Comparison of ENCODE assay signal across 9 mouse cellular contexts in genomic region chr10:39660269-39660655, GRCm38 (mm10). TPM values are rescaled to one million over a fixed set of nuclear protein-coding genes. Genes with fewer than 3 reads are reported as not detected.
A peak's percentile ranks its signal among the peaks of the same experiment; 100 is the strongest.
DNase-seq lines count a peak whose midpoint lies in the region; ATAC-seq and TF ChIP-seq lines count a peak whose summit lies in the region.
"Had no signal": no experiment of that assay in that cellular context is flagged by ENCODE, and none has a peak within 500 bp of the region (broad histone marks: within the 10 kb centered on the region; RNA-seq: fewer than 3 reads in every experiment).

No protein-coding gene starts in this region.

- H3K9me3 ChIP-seq in heart, embryonic 10.5 days, result no peaks in the 10 kb centered on the region
- no peaks in the 10 kb centered on the region for H3K9me3 ChIP-seq in lung, postnatal 0 days (ENCODE audit: low read length)
- no peaks in the 10 kb centered on the region for H3K9me3 ChIP-seq in limb, embryonic 14.5 days (ENCODE audit: control insufficient read depth, low read length)
- no peaks in the 10 kb centered on the region for H3K9me3 ChIP-seq in stomach, embryonic 16.5 days (replicated peaks; ENCODE audit: control insufficient read depth, low read length)
- H3K9me3 ChIP-seq: liver, embryonic 12.5 days had no signal

- DNase-seq in heart, embryonic 10.5 days (ENCODE audit: low spot score), result no peak
- no peak for DNase-seq in heart, adult 9 months (ENCODE audit: low spot score in 2 of 2)
- DNase-seq in lung, postnatal 0 days (ENCODE audit: low spot score), result peak; percentile 39
- no peak for DNase-seq in lung, adult 2 months
- no peak for DNase-seq in limb, embryonic 14.5 days (ENCODE audit: low spot score)
- no peak for DNase-seq in left cerebral cortex, postnatal 10 days (ENCODE audit: extremely low spot score in 1 of 2, low spot score in 2 of 2)

- H3K4me3 ChIP-seq in heart, embryonic 10.5 days, result no peak overlapping the region
- no peak overlapping the region for H3K4me3 ChIP-seq in lung, postnatal 0 days (ENCODE audit: low read depth, low read length)
- H3K4me3 ChIP-seq in lung, adult 2 months (replicated peaks; ENCODE audit: extremely low read depth, low read depth, low read length), result no peak overlapping the region
- no peak overlapping the region for H3K4me3 ChIP-seq in limb, embryonic 14.5 days (replicated peaks; ENCODE audit: low read length)
- no peak overlapping the region for H3K4me3 ChIP-seq in stomach, embryonic 16.5 days (replicated peaks; ENCODE audit: low read length)
- H3K4me3 ChIP-seq: liver, embryonic 12.5 days had no signal

- TF ChIP-seq CTCF in lung, postnatal 0 days (IDR thresholded peaks at IDR 0.05), result no peak
- no peak for TF ChIP-seq CTCF in lung, adult 2 months (IDR thresholded peaks at IDR 0.05; ENCODE audit: insufficient read depth, low read length)

- H3K9ac ChIP-seq in lung, postnatal 0 days (replicated peaks; ENCODE audit: low read depth), result no peak overlapping the region
- no peak overlapping the region for H3K9ac ChIP-seq in limb, embryonic 14.5 days (ENCODE audit: low read depth, low read length, severe bottlenecking)
- 0 out of 2 replicates have a peak overlapping the region, but pooled peaks have one; percentile 14 for H3K9ac ChIP-seq in stomach, embryonic 16.5 days (ENCODE audit: low read length)
- H3K9ac ChIP-seq: liver, embryonic 12.5 days had no signal

- peaks cover 7% of the 10 kb centered on the region; the same call in 1 of the 2 replicates for H3K36me3 ChIP-seq in heart, embryonic 10.5 days
- 0 out of 2 replicates have a peak, but pooled peaks cover 6% of the 10 kb centered on the region for H3K36me3 ChIP-seq in lung, postnatal 0 days (ENCODE audit: insufficient read depth, low read length)
- H3K36me3 ChIP-seq in limb, embryonic 14.5 days (ENCODE audit: control insufficient read depth, insufficient read depth, low read length), result no peaks in the 10 kb centered on the region
- H3K36me3 ChIP-seq in stomach, embryonic 16.5 days (ENCODE audit: control insufficient read depth, insufficient read depth, low read length), result peaks cover 5% of the 10 kb centered on the region; the same call in 1 of the 2 replicates
- H3K36me3 ChIP-seq: liver, embryonic 12.5 days had no signal

- no peak for TF ChIP-seq POLR2A in lung, adult 2 months (IDR thresholded peaks at IDR 0.05; ENCODE audit: borderline replicate concordance, extremely low read depth, low read depth, low read length)
- TF ChIP-seq POLR2A in limb, embryonic 14.5 days (IDR thresholded peaks at IDR 0.05; ENCODE audit: borderline replicate concordance, extremely low read depth, insufficient read depth, insufficient read length), result no peak

- intact Hi-C loops in left cerebral cortex, postnatal 10 days (cut with DNase I), result no loop called here

- peak; percentile 3; the same call in 1 of the 2 replicates for ATAC-seq in lung, postnatal 0 days
- no peak for ATAC-seq in limb, embryonic 14.5 days (ENCODE audit: low FRiP score, low read depth)
- no peak; the same call in 1 of the 2 replicates for ATAC-seq in stomach, embryonic 16.5 days (ENCODE audit: insufficient read depth, low FRiP score)
- no peak for ATAC-seq in erythroblast, adult 5-6 weeks (replicated peaks; ENCODE audit: low FRiP score, poor library complexity, severe bottlenecking)
- ATAC-seq: liver, embryonic 12.5 days had no signal

- no peak overlapping the region for H3K4me2 ChIP-seq in lung, postnatal 0 days (replicated peaks; ENCODE audit: low read depth, low read length)
- H3K4me2 ChIP-seq in limb, embryonic 14.5 days (replicated peaks; ENCODE audit: low read depth, low read length, severe bottlenecking), result no peak overlapping the region
- no peak overlapping the region for H3K4me2 ChIP-seq in stomach, embryonic 16.5 days (ENCODE audit: low read depth, low read length)
- H3K4me2 ChIP-seq: liver, embryonic 12.5 days had no signal

- no peaks in the 10 kb centered on the region for H3K27me3 ChIP-seq in heart, embryonic 10.5 days (ENCODE audit: insufficient read depth, poor library complexity, severe bottlenecking)
- no peaks in the 10 kb centered on the region for H3K27me3 ChIP-seq in lung, postnatal 0 days (replicated peaks; ENCODE audit: insufficient read depth, low read length)
- no peaks in the 10 kb centered on the region for H3K27me3 ChIP-seq in limb, embryonic 14.5 days (ENCODE audit: control insufficient read depth, insufficient read depth, low read length)
- H3K27me3 ChIP-seq in stomach, embryonic 16.5 days (ENCODE audit: control insufficient read depth, insufficient read depth, low read length), result no peaks in the 10 kb centered on the region
- H3K27me3 ChIP-seq: liver, embryonic 12.5 days had no signal

- no peak for TF ChIP-seq EP300 in lung, postnatal 0 days (IDR thresholded peaks at IDR 0.05)

- H3K4me1 ChIP-seq in heart, embryonic 10.5 days, result peaks cover 67% of the 10 kb centered on the region
- peaks cover 17% of the 10 kb centered on the region for H3K4me1 ChIP-seq in lung, postnatal 0 days (ENCODE audit: insufficient read depth, low read depth, low read length)
- H3K4me1 ChIP-seq in lung, adult 2 months (ENCODE audit: control insufficient read depth, insufficient read depth, low read length), result peaks cover 19% of the 10 kb centered on the region
- H3K4me1 ChIP-seq in limb, embryonic 14.5 days (ENCODE audit: control insufficient read depth, insufficient read depth, low read length), result peaks cover 35% of the 10 kb centered on the region
- H3K4me1 ChIP-seq in stomach, embryonic 16.5 days (ENCODE audit: control insufficient read depth, insufficient read depth, low read length), result peaks cover 39% of the 10 kb centered on the region

- WGBS in heart, embryonic 10.5 days, result 55% methylated on average over 3 of the region's 3 CpGs
- WGBS in lung, postnatal 0 days, result 26% methylated on average over 3 of the region's 3 CpGs
- WGBS in lung, adult 2 months, result 57% methylated on average over 3 of the region's 3 CpGs
- WGBS in limb, embryonic 14.5 days, result 49% methylated on average over 3 of the region's 3 CpGs
- WGBS in stomach, embryonic 16.5 days, result 38% methylated on average over 3 of the region's 3 CpGs

- peak overlapping the region; percentile 89 for H3K27ac ChIP-seq in heart, embryonic 10.5 days
- H3K27ac ChIP-seq in lung, postnatal 0 days (ENCODE audit: low read length), result peak overlapping the region; percentile 39
- peak overlapping the region; percentile 67; the same call in 1 of the 2 replicates for H3K27ac ChIP-seq in limb, embryonic 14.5 days (replicated peaks; ENCODE audit: low read depth, low read length)
- peak overlapping the region; percentile 94 for H3K27ac ChIP-seq in stomach, embryonic 16.5 days (ENCODE audit: low read length)
- H3K27ac ChIP-seq: liver, embryonic 12.5 days had no signal

RNA-seq across cellular contexts. Expression of gene Traf3ip2, which starts 47.5 kb away (rescaled TPM):
- polyA plus RNA-seq in heart, embryonic 10.5 days (2016; fragmentation: Nextera tagmentation; extraction: Ambion mirVana), result 12.6 and 13.7 TPM in 2 replicates
- polyA plus RNA-seq in lung, postnatal 0 days (2015; fragmentation: Nextera tagmentation; extraction: Ambion mirVana), result 30.6 and 31.7 TPM in 2 replicates
- polyA plus RNA-seq in lung, adult 2 months (2012; rRNA removed), result 20.0 and 23.2 TPM in 2 replicates
- 7.5 and 9.0 TPM in 2 replicates for polyA plus RNA-seq in limb, embryonic 14.5 days (2012; rRNA removed)
- 13.3 and 13.7 TPM in 2 replicates for polyA plus RNA-seq in limb, embryonic 14.5 days (2014; fragmentation: Nextera tagmentation; extraction: Ambion mirVana)
- polyA plus RNA-seq in stomach, embryonic 16.5 days (2015; fragmentation: Nextera tagmentation; extraction: Ambion mirVana), result 32.1 and 33.1 TPM in 2 replicates
- total RNA-seq in erythroblast, adult 5-6 weeks (2015; ENCODE audit: low replicate concordance), result not detected in 2 replicates
- total RNA-seq in erythroblast, adult 5-6 weeks (2017; ENCODE audit: low replicate concordance), result 0.70 TPM in 1 of 2 replicates, not detected in the other
- 1 to 10 TPM in 1 of 2 experiments, under 1 TPM in 1; 0.47 to 1.2 TPM for total RNA-seq in left cerebral cortex, postnatal 10 days (2021)

Comparison
In these comparisons a context has a peak if more than half of its experiments do, and no peak if none do; other contexts are left out.
1. H3K27ac ChIP-seq: peak in every context shown above with its lines; median percentile 94 in stomach, embryonic 16.5 days; 89 in heart, embryonic 10.5 days; 67 in limb, embryonic 14.5 days; 39 in lung, postnatal 0 days.